Mouse (Mus musculus) C2C12 (cell line): ENCODE measurements around the gene Ranbp1. TPM values are rescaled to one million over a fixed set of nuclear protein-coding genes. Genes with fewer than 3 reads are reported as not detected.

ENCODE experiments used
- H3K27me3 ChIP-seq: one replicate; pipeline ENCODE4 v1.6.1; 2011; ENCODE audit not compliant: control insufficient read depth, insufficient read depth, insufficient read length
- H3K36me3 ChIP-seq: one replicate; pipeline ENCODE4 v1.6.1; 2011; ENCODE audit not compliant: control insufficient read depth, insufficient read depth
- H3K4me3 ChIP-seq: one replicate; pipeline ENCODE4 v1.5.1; 2011; ENCODE audit warnings: mild to moderate bottlenecking, control low read depth; ENCODE audit not compliant: poor library complexity, insufficient read depth, severe bottlenecking
- H3K79me2 ChIP-seq: one replicate; pipeline ENCODE4 v1.6.1; 2011; ENCODE audit not compliant: control insufficient read depth, insufficient read depth
- H3K79me3 ChIP-seq: one replicate; pipeline ENCODE4 v1.6.1; 2011; ENCODE audit warnings: low read depth, control low read depth
- H3ac ChIP-seq: one replicate; pipeline ENCODE3; 2011; ENCODE audit warnings: low read depth; ENCODE audit not compliant: control insufficient read depth, insufficient read length
- CEBPB ChIP-seq: IDR thresholded peaks from one replicate; pipeline ENCODE4 v1.6.1; 2011; ENCODE audit warnings: low read depth, mild to moderate bottlenecking, control low read depth, moderate library complexity
- CTCF ChIP-seq: IDR thresholded peaks from one replicate; pipeline ENCODE4 v1.5.1; 2011; ENCODE audit not compliant: control insufficient read depth, insufficient read depth, insufficient read length
- FOSL1 ChIP-seq: IDR thresholded peaks from one replicate; pipeline ENCODE4 v1.8.0; 2011; ENCODE audit warnings: mild to moderate bottlenecking, low read length; ENCODE audit not compliant: poor library complexity, insufficient read depth, severe bottlenecking
- MAX ChIP-seq: IDR thresholded peaks from one replicate; pipeline ENCODE4 v1.6.1; 2011; ENCODE audit warnings: mild to moderate bottlenecking, control low read depth
- MYOD1 ChIP-seq: IDR thresholded peaks from one replicate; pipeline ENCODE4 v1.6.1; 2011; ENCODE audit warnings: low read depth; ENCODE audit not compliant: control insufficient read depth, insufficient read length
- MYOG ChIP-seq: IDR thresholded peaks from one replicate; pipeline ENCODE4 v1.6.1; 2011; ENCODE audit not compliant: control insufficient read depth, insufficient read length; ENCODE audit errors: extremely low read depth
- USF1 ChIP-seq: IDR thresholded peaks from one replicate; pipeline ENCODE4 v1.6.1; 2011; ENCODE audit warnings: low read depth, mild to moderate bottlenecking, control low read depth, moderate library complexity
- microRNA-seq: library from miRNA; unstranded; fragments of <30 nt; microRNA quantifications from one replicate; pipeline ENCODE4, GENCODE M21; 2019; ENCODE audit warnings: borderline microRNAs expressed
- polyA plus RNA-seq: library from polyadenylated mRNA; unstranded; fragments of >200 nt; fragmentation: generic; extraction: Trizol; gene quantifications from one replicate; pipeline ENCODE4 v1.2.1, GENCODE M21; 2012; ENCODE audit warnings: missing spikeins

Gene Ranbp1
- polyA plus RNA-seq, 1 experiment = 422 TPM

DNA sequence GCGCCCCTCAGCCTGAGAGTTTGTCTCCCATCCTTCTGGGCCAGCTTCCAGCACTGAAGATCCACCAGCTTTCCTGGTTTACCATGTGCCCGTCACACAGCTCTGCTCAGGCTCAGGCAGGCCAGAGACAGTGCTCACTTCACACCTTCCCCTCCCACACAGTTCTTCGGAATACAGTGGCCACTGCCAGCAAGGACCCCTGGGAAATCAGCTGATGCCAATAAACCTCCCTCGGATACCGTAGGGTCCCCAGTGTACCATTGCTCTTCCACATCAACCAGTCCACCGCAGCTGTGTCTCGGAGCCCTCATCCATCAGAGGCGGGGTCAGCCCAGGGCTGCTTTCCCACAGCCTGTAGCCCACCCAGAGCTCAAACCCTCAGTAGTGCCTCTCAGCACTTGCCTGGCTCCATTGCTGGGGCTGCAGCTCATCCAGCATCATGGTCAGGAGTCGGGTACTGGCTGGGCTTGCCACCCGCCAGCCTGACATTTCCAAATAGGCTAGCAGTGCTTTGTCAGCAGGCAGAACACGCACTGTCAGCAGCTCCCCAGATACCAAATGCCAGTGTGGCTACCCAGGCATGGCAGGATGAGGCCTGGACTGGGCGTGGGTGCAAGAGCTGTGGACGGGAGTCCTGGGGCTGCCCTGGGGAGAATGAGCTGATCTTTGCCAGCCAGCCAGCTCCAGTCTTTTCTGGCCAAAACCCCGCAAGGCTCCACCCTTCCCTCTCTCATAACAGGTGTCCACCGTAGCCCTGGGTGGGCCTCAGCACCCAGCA lies 54.1 kb downstream of the Ranbp1 start:
- Histone ChIP-seq H3K4me3 (no peak overlapping the region), H3ac (peak overlapping the region; percentile 36), H3K79me2 (no peaks in the 10 kb centered on the region), H3K36me3 (no peaks in the 10 kb centered on the region), H3K79me3 (no peaks in the 10 kb centered on the region), H3K27me3 (no peaks in the 10 kb centered on the region)
- TF ChIP-seq CEBPB = no peak

DNA sequence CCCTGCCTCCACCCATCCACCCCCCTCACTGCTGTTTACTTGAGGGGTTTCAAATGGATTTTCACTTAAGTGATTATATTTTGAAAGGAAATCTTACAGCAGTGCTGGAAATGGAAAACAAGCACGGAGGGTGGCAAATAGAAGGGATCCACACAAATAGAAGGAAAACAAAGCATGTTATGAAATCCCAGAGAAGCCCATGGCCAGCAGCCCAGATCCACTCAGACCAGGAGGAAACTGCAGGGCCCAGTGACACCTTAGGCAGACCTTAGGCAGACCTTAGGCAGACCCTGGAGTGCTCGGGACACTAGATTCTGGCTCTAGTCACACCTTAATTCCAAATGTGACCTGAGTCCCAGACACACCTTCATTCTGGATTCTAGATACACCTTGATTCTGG lies 57.5 kb downstream of the Ranbp1 start:
- TF ChIP-seq CEBPB = no peak
- TF ChIP-seq MYOG = no peak
- no peak for TF ChIP-seq USF1
- TF ChIP-seq MYOD1 = no peak
- no peak for TF ChIP-seq MAX
- no peak for TF ChIP-seq FOSL1
- TF ChIP-seq CTCF = no peak
- no peaks in the 10 kb centered on the region for H3K27me3 ChIP-seq
- no peaks in the 10 kb centered on the region for H3K36me3 ChIP-seq
- no peak overlapping the region for H3ac ChIP-seq
- H3K4me3 ChIP-seq = no peak overlapping the region
- H3K79me2 ChIP-seq = no peaks in the 10 kb centered on the region
- no peaks in the 10 kb centered on the region for H3K79me3 ChIP-seq

Small RNA genes within 50 kb of the gene (microRNA-seq; reads per million reads assigned to microRNA genes)
- 4.1 reads per million, percentile 50 among the genes with 10 or more reads in this experiment for gene Gm24572
- gene Mir1306 = 142 reads per million, percentile 75 among the genes with 10 or more reads in this experiment

Other genes starting within 250 kb of the Ranbp1 start
- gene Dgcr6, start 195.9 kb downstream of the Ranbp1 start, polyA plus RNA-seq = 71.1 TPM
- 7.3 TPM for gene Prodh, start 158.5 kb downstream of the Ranbp1 start, polyA plus RNA-seq
- gene Rtn4r, start 121.1 kb downstream of the Ranbp1 start, polyA plus RNA-seq = 0.11 TPM
- 0.04 TPM for gene Ccdc188, start 30.9 kb downstream of the Ranbp1 start, polyA plus RNA-seq
- 37.4 TPM for gene Zdhhc8, start 13.6 kb downstream of the Ranbp1 start, polyA plus RNA-seq
- gene Trmt2a, start 53 bp downstream of the Ranbp1 start, polyA plus RNA-seq = 79.2 TPM
- gene Gm49776, start 9.6 kb upstream of the Ranbp1 start, polyA plus RNA-seq = 0.46 TPM
- gene Dgcr8, start 40.5 kb upstream of the Ranbp1 start, polyA plus RNA-seq = 22.0 TPM
- gene Tango2, start 99.4 kb upstream of the Ranbp1 start, polyA plus RNA-seq = 20.6 TPM
- gene Arvcf, start 99.5 kb upstream of the Ranbp1 start, polyA plus RNA-seq = 5.4 TPM
- gene Txnrd2, start 177.7 kb upstream of the Ranbp1 start, polyA plus RNA-seq = 19.4 TPM
- 96.2 TPM for gene Comt, start 178.1 kb upstream of the Ranbp1 start, polyA plus RNA-seq
- 13.3 TPM for gene Gnb1l, start 250.0 kb upstream of the Ranbp1 start, polyA plus RNA-seq